Mouse (Mus musculus): Measurements from ENCODE around the gene Ing1. TPM values are rescaled to one million over a fixed set of nuclear protein-coding genes. Genes with fewer than 3 reads are reported as not detected.

Gene Ing1
- polyA plus RNA-seq, 1 experiment = 42.2 TPM

DNA sequence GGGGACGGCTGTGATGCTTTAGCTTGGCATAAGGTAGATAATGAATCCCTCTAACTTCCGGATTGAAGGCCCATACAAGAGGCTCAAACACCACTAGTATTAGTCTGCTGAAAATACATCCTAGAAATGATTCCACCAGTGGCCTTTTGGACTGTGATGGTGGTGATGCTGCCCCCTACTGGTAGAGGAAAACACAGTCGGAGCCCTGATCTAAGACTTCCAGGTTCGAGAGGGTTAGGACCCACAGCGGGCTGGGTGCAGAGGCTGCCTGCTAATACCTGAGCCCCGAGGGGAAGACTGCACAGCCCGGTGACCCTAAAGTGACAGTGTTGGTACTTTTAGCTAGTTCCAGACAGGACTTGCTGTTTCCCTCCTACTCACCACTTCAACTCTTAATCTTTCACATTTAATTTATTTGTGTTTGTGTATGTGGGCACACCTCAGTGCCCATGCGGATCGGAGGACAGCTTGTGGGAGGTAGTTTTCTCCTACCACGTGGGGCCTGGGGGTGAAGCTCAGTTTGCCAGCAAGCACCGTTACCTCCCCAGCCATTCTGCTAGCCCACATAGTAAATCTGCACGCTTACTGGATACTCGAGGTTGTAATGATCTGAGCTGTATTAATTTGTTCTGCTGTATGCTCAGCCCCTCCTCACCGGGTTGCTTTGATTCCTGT, 46.8 kb downstream of the Ing1 start:
- H3K4me3 ChIP-seq (replicated peaks; ENCODE audit: insufficient read depth, low read depth, low read length) = no peak overlapping the region
- 32% methylated on average over 14 of the region's 14 CpGs for WGBS
- no peaks in the 10 kb centered on the region for H3K27me3 ChIP-seq (ENCODE audit: control insufficient read depth, insufficient read depth, low read length)
- no peak for TF ChIP-seq POLR2A (IDR thresholded peaks at IDR 0.05; ENCODE audit: borderline replicate concordance, insufficient read depth, low read length)
- peak; percentile 80 for TF ChIP-seq CTCF (IDR thresholded peaks at IDR 0.05; ENCODE audit: borderline replicate concordance, insufficient read depth, low read depth, low read length)
- peak; percentile 55 to 64 for DNase-seq
- H3K4me1 ChIP-seq (ENCODE audit: control insufficient read depth, insufficient read depth, low read length) = no peaks in the 10 kb centered on the region
- H3K27ac ChIP-seq (ENCODE audit: insufficient read depth, low read length) = no peak overlapping the region

DNA sequence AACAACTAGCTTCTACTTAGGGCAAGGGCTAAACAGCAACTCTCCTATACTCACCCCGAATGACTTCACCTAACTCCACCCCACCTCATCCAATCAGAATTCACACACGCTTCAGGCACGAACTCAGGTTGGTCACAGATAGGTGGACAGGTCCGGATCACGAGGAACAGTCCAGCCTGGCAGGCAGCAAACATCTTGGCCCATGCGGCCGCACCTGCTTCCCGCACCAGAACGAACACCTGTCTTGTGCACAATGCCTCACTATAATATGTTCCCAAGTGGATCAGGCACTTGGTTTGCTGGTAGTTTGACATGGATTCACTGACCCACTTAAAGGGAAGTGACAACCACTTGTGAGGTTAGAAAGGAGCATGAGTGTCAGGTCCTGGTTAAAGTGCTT, 53.5 kb downstream of the Ing1 start:
- H3K27me3 ChIP-seq (ENCODE audit: control insufficient read depth, insufficient read depth, low read length) = no peaks in the 10 kb centered on the region
- no peak overlapping the region for H3K4me3 ChIP-seq (replicated peaks; ENCODE audit: insufficient read depth, low read depth, low read length)
- no peaks in the 10 kb centered on the region for H3K4me1 ChIP-seq (ENCODE audit: control insufficient read depth, insufficient read depth, low read length)
- H3K27ac ChIP-seq (ENCODE audit: insufficient read depth, low read length) = no peak overlapping the region
- TF ChIP-seq POLR2A (IDR thresholded peaks at IDR 0.05; ENCODE audit: borderline replicate concordance, insufficient read depth, low read length) = no peak
- TF ChIP-seq CTCF (IDR thresholded peaks at IDR 0.05; ENCODE audit: borderline replicate concordance, insufficient read depth, low read depth, low read length) = no peak
- 93% methylated on average over 9 of the region's 9 CpGs for WGBS
- no peak for DNase-seq

Other genes with a start within 250 kb of the Ing1 start
- 13.8 and 15.0 TPM in 2 replicates for gene Col4a2, start 242.8 kb upstream of the Ing1 start, polyA plus RNA-seq (2012; rRNA removed)
- gene Col4a1, start 242.7 kb upstream of the Ing1 start, polyA plus RNA-seq (2012; rRNA removed) = 14.8 and 15.6 TPM in 2 replicates
- 0.62 and 1.1 TPM in 2 replicates for gene Rab20, start 76.9 kb upstream of the Ing1 start, polyA plus RNA-seq (2012; rRNA removed)
- gene Naxd, start 58.1 kb upstream of the Ing1 start, polyA plus RNA-seq (2012; rRNA removed) = 105 and 114 TPM in 2 replicates
- 27.4 and 27.6 TPM in 2 replicates for gene Cars2, start 4.8 kb upstream of the Ing1 start, polyA plus RNA-seq (2012; rRNA removed)
- gene Ankrd10, start 80.2 kb downstream of the Ing1 start, polyA plus RNA-seq (2012; rRNA removed) = 53.0 and 53.4 TPM in 2 replicates
- not detected in 2 replicates for gene 1700016D06Rik, start 145.5 kb downstream of the Ing1 start, polyA plus RNA-seq (2012; rRNA removed)
- 134 and 151 TPM in 2 replicates for gene Arhgef7, start 172.2 kb downstream of the Ing1 start, polyA plus RNA-seq (2012; rRNA removed)